Mouse (Mus musculus): ENCODE results near the gene Nsg2.

Gene Nsg2

DNA sequence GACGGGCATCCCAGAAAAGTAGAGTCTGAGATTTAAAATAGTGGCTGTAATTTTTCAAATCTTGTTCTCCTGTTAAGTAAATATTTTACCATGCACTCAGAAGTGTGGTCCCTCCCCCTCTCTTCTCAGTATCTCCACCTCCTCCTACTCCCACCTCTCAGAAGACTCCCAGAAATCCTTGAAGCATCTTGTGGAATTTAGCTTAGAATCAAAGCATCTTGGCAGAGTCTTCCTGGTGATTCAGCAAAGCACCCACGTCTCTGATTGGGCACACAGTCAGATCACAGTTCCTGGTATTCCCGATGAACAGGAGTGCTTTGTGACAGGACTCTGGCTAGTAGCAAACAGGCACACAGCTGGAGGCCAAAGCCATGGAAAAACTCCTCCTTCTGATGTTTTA lies 83.2 kb downstream of the Nsg2 start:
- no peak for DNase-seq (ENCODE audit: inconsistent ontology term)

- DNase-seq (ENCODE audit: inconsistent ontology term): no peak
Measured at GRCm38 (mm10) chr11:32086525-32086924, 86.3 kb downstream of the Nsg2 start.

- DNase-seq (ENCODE audit: inconsistent ontology term): no peak
Measured at GRCm38 (mm10) chr11:32087376-32087775, 87.1 kb downstream of the Nsg2 start.

DNA sequence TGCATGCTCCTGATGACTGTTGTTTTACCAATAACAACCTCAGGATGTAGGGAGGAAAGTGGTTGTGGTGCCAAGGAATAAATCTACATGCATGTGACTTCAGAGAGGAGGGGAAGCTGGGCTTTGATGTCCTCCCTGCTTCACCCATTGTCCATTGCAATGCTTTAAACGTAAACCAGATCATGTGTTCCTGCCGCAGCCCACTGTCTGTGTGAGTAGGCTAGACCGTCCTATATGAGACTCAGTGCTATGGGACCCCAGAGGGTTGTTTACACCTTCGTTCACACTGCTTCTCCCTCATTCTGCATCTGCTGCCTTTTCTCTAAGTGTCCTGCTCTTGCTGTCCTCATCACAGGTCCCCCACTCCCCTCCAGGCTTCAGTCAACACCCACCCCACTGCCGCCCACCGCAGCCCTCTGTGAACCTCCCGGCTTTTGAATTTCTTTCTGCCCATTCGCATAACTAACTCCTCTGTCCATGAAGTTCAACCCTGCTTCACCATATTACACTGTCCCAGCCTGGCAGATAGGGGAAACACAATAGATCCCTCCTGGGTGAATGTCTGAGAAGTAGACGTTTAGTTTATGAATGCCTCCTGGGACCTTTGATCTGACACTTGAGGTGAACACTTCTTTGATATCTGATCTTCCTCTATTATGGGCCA lies 87.6 kb downstream of the Nsg2 start:
- no peak for DNase-seq (ENCODE audit: inconsistent ontology term)

DNA sequence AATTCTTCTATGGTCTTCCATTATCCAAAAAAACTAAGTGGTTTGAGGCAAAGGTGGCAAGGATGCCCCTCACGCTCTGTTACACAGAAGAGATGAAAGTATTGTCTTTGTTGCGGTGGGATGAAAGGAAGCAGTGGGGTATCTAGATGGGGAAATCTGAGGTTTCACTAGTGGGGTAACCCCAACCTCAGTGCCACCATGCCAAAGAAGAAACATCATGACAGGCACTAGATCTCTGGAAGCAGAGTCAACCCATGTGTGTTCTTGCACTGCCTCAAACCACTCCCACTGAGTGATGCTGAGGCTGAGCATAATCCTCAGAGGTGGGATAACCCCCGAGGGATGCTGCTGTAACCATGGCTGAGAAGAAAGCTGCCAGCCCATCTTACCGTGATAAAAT lies 95.5 kb downstream of the Nsg2 start:
- no peak for DNase-seq (ENCODE audit: inconsistent ontology term)

GRCm38 (mm10) chr11:32096346-32096745 lies 96.1 kb downstream of the Nsg2 start:
- no peak for DNase-seq (ENCODE audit: inconsistent ontology term)

DNA sequence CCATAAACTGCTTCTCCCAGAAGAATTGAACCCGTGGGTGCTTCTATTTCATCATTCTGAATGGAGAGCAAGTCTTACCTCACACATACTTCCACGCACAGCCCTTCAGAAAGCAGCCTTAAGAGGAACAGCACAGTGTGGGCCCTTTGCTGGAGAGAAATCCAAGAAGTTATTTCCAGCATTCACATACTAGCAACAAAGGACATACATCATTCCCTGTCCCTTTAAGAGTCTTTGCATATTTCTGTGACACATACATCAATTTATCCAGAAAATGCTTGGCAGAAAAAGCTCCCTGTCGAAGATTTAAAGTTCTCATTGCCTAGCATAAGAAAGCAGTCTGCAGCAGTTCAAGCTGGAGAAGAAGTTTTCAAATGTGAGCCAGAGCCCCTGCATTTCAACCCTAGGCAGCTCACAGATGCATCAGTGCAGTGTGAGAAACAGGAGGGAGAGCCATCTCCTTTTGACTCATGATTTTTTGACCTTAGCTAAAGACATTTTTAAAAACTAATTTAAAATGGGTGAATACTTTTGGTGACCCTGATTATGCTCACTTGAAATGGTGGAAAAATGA lies 100.9 kb downstream of the Nsg2 start:
- DNase-seq (ENCODE audit: inconsistent ontology term): no peak

GRCm38 (mm10) chr11:32102976-32103375 lies 102.7 kb downstream of the Nsg2 start:
- no peak for DNase-seq (ENCODE audit: inconsistent ontology term)

GRCm38 (mm10) chr11:32104406-32105116 lies 104.3 kb downstream of the Nsg2 start:
- DNase-seq (ENCODE audit: inconsistent ontology term): no peak

DNA sequence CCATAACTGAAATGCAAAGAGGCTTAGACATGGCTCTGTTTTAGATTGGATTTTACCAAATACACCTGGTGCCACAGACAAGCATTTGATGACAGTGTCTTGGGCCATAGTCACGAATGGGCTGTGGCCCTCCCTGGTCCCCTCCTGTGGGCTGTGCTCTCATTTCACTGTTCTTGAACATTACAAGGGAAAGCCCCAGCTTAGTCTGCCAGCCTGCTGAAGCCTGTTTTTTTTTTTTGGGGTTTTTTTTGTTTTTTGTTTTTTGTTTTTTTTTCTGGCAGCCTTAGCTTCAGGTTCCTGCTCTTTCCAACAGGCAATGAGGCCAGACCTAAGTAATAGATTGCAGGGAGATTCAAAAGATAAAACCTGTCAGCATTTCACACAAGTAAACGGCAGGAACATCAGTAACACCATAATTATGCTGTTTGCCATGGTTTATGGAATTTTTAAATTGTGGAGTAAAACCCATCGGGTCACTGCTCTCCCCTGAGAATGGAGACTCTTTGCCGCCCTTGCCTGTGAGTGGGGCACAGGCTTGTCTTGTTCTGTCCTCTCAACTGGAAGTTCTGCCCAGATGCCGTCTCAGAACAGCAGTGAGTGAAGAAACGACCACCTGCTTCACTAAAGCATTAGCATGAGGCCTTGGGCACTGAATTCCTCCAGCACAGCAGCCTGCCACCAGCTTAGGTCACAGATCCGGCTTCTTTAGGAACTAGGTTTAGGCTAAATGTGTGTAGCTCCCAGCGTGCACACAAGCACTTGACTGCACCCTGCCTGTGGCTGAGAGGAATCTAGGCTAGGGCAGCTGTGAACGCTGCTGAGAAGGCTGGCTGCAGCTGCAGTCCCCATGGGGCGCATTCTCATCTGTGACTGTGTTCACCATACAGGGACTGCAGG lies 105.7 kb downstream of the Nsg2 start:
- DNase-seq (ENCODE audit: inconsistent ontology term): no peak

DNA sequence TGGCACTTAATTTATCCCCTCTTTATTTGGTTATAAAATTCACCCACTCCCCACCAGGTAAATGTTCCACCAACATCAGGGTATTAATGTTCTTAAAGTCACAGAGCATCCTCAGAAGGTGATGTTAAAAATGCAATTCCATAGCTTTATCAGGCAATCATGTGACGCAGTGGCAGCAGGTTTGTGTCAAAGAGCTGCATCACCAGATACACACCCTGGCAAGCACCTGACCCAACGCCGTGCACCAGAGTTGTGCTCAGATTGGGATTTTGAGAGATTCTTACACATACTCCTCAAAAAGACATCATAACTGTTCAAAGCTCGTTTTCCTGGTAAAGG lies 106.4 kb downstream of the Nsg2 start:
- no peak for DNase-seq (ENCODE audit: inconsistent ontology term)

DNA sequence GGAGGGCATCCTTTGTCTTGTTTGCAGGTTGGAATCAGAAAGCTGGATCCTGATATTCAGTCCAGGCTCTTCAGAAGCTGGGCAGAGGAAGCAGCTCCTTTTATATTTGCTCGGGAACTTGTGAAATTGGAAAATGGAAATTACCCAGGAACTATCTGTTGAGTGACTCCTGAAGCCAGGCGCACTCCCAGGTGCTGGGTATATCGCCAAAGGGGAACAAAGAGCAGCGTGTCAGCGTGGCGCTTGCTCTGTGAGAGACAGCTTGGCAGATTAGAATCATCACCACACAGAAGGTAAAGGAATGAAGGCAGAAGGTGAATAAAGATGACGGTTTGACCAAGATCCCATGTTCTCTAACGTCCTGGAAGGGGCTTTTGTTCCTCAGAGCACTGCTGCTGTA lies 108.2 kb downstream of the Nsg2 start:
- no peak for DNase-seq (ENCODE audit: inconsistent ontology term)
